Mouse (Mus musculus) liver, embryonic 14.5 days (tissue): ENCODE measurements at regions not wholly inside any gene's neighbourhood (a gene's known extent, or its start where the extent isn't known, plus 50 kb on each side); places are given as distances from the start of the nearest gene placed in this dataset.
A peak's percentile ranks its signal among the peaks of the same experiment; 100 is the strongest.

Source experiments
- ATAC-seq: fragments of 200-750 bp; cut with Nextera tagmentation; 2 replicates; pipeline ENCODE4 v1.8.0; 2017; ENCODE audit warnings: moderate number of reproducible peaks, mild to moderate bottlenecking, moderate library complexity; ENCODE audit not compliant: insufficient read depth
- DNase-seq, 3 experiments: peaks; one replicate each; pipeline ENCODE4 v3.0.0-alpha.2; 2012 to 2013; ENCODE audit warnings: low read depth in 3 of 3, low spot score in 3 of 3
- H3K27ac ChIP-seq: fragments of 300-500 bp; sonication (generic); 2 replicates; pipeline ENCODE4 v1.5.1; 2014; ENCODE audit warnings: moderate library complexity, mild to moderate bottlenecking, control low read depth, inconsistent platforms
- H3K27me3 ChIP-seq: fragments of 300-500 bp; sonication (generic); 2 replicates; pipeline ENCODE4 v1.6.1; 2014; ENCODE audit warnings: mild to moderate bottlenecking, low read length, moderate library complexity; ENCODE audit not compliant: control insufficient read depth, insufficient read depth
- H3K36me3 ChIP-seq: fragments of 300-500 bp; sonication (generic); replicated peaks from 2 replicates; pipeline ENCODE4 v1.6.1; 2014; ENCODE audit warnings: low read depth; ENCODE audit not compliant: control insufficient read depth, insufficient read depth
- H3K4me1 ChIP-seq, 2 experiments: fragments of 200-500 bp in 1 of 2; fragments of 300-500 bp in 1 of 2; sonication (generic) in 1 of 2; replicated peaks; 2 replicates each; pipeline ENCODE4 v1.6.1; 2012 to 2014; ENCODE audit warnings: antibody characterized with exemption in 1 of 2, inconsistent platforms in 1 of 2, low read length in 1 of 2; ENCODE audit not compliant: control insufficient read depth in 2 of 2, insufficient read depth in 2 of 2
- H3K4me2 ChIP-seq: fragments of 300-500 bp; sonication (generic); 2 replicates; pipeline ENCODE4 v1.6.1; 2014; ENCODE audit warnings: low read depth, mild to moderate bottlenecking, control low read depth, moderate library complexity
- H3K4me3 ChIP-seq, 2 experiments: fragments of 200-500 bp in 1 of 2; fragments of 300-500 bp in 1 of 2; sonication (generic) in 1 of 2; 2 replicates each; pipeline ENCODE4 v1.5.1; 2012 to 2014; ENCODE audit warnings: low read depth in 2 of 2, low read length in 2 of 2, mild to moderate bottlenecking in 2 of 2, control low read depth in 1 of 2, inconsistent platforms in 1 of 2, moderate library complexity in 1 of 2; ENCODE audit not compliant: insufficient read depth in 1 of 2
- H3K9ac ChIP-seq: fragments of 300-500 bp; sonication (generic); replicated peaks from 2 replicates; pipeline ENCODE4 v1.6.1; 2014; ENCODE audit warnings: mild to moderate bottlenecking, control low read depth, moderate library complexity
- H3K9me3 ChIP-seq: fragments of 300-500 bp; sonication (generic); 2 replicates; pipeline ENCODE4 v1.6.1; 2016; ENCODE audit warnings: low read length, mixed read lengths; ENCODE audit not compliant: control insufficient read depth
- CTCF ChIP-seq: IDR thresholded peaks from 2 replicates; pipeline ENCODE4 v1.5.1; 2016; ENCODE audit warnings: antibody characterized with exemption, low read depth, control low read depth
- EP300 ChIP-seq: IDR thresholded peaks from 2 replicates; pipeline ENCODE4 v1.6.1; 2016; ENCODE audit warnings: antibody characterized with exemption, low read depth
- WGBS: fragments of 180-500 bp; shearing (Covaris S2); extraction: QIAGEN DNeasy Blood & Tissue Kit; methylation state at CpG from one replicate; pipeline ENCODE4 v1.1.7; 2014; ENCODE audit not compliant: insufficient replicate concordance; 5-methylcytosine and 5-hydroxymethylcytosine counted together

- H3K9ac ChIP-seq = no peak overlapping the region
- no peaks in the 10 kb centered on the region for H3K36me3 ChIP-seq
- DNase-seq (no peak), ATAC-seq (no peak)
- WGBS = 54% methylated on average over 7 of the region's 7 CpGs
- H3K27ac ChIP-seq = no peak overlapping the region
- TF ChIP-seq EP300 (no peak), CTCF (no peak)
- no peak overlapping the region for H3K4me2 ChIP-seq
- H3K4me3 ChIP-seq = no peak overlapping the region
- no peaks in the 10 kb centered on the region for H3K27me3 ChIP-seq
- no peaks in the 10 kb centered on the region; a peak in 1 of 4 replicates for H3K4me1 ChIP-seq
- H3K9me3 ChIP-seq = no peaks in the 10 kb centered on the region
Observed at GRCm38 (mm10) chr8:35249747-35250375, 515.7 kb upstream of the Gm19410 start.

GRCm38 (mm10) chr8:35250641-35251040 is 514.9 kb upstream of the Gm19410 start:
- Histone ChIP-seq H3K36me3 (no peaks in the 10 kb centered on the region), H3K9ac (no peak overlapping the region), H3K4me3 (no peak overlapping the region), H3K27me3 (no peaks in the 10 kb centered on the region), H3K4me1 (no peaks in the 10 kb centered on the region; a peak in 1 of 4 replicates), H3K9me3 (no peaks in the 10 kb centered on the region), H3K4me2 (no peak overlapping the region), H3K27ac (no peak overlapping the region)
- 15% methylated on average over 4 of the region's 4 CpGs for WGBS
- no peak for TF ChIP-seq CTCF
- TF ChIP-seq EP300 = no peak
- no peak for ATAC-seq
- no peak for DNase-seq

GRCm38 (mm10) chr8:35253946-35254345 is 511.6 kb upstream of the Gm19410 start:
- Histone ChIP-seq H3K36me3 (no peaks in the 10 kb centered on the region), H3K27me3 (no peaks in the 10 kb centered on the region), H3K4me1 (no peaks in the 10 kb centered on the region; a peak in 1 of 4 replicates), H3K4me3 (no peak overlapping the region), H3K27ac (no peak overlapping the region), H3K9ac (no peak overlapping the region), H3K4me2 (no peak overlapping the region), H3K9me3 (no peaks in the 10 kb centered on the region)
- no peak for DNase-seq
- WGBS = 60% methylated on average over 4 of the region's 4 CpGs
- ATAC-seq = no peak
- no peak for TF ChIP-seq CTCF
- TF ChIP-seq EP300 = no peak

GRCm38 (mm10) chr8:35255327-35255726 is 510.3 kb upstream of the Gm19410 start:
- no peaks in the 10 kb centered on the region; a peak in 1 of 4 replicates for H3K4me1 ChIP-seq
- TF ChIP-seq CTCF = no peak
- TF ChIP-seq EP300 = no peak
- no peak overlapping the region for H3K27ac ChIP-seq
- H3K9me3 ChIP-seq = no peaks in the 10 kb centered on the region
- 58% methylated on average over 2 of the region's 2 CpGs for WGBS
- no peak overlapping the region for H3K9ac ChIP-seq
- H3K4me2 ChIP-seq = no peak overlapping the region
- DNase-seq (no peak), ATAC-seq (no peak)
- no peak overlapping the region for H3K4me3 ChIP-seq
- no peaks in the 10 kb centered on the region for H3K27me3 ChIP-seq
- no peaks in the 10 kb centered on the region for H3K36me3 ChIP-seq

- no peak for DNase-seq
Observed at GRCm38 (mm10) chr8:35256958-35257357, 508.6 kb upstream of the Gm19410 start.

More at GRCm38 (mm10) chr8:35256958-35257357, 508.6 kb upstream of the Gm19410 start:
- H3K36me3 ChIP-seq = no peaks in the 10 kb centered on the region
- H3K9ac ChIP-seq = no peak overlapping the region
- H3K4me2 ChIP-seq = no peak overlapping the region
- H3K27me3 ChIP-seq = no peaks in the 10 kb centered on the region
- 34% methylated on average over 4 of the region's 4 CpGs for WGBS
- H3K4me1 ChIP-seq = no peaks in the 10 kb centered on the region
- TF ChIP-seq EP300 (no peak), CTCF (peak; percentile 33)
- no peak overlapping the region for H3K27ac ChIP-seq
- ATAC-seq = no peak
- H3K4me3 ChIP-seq = no peak overlapping the region
- no peaks in the 10 kb centered on the region for H3K9me3 ChIP-seq
